Mouse (Mus musculus): ENCODE measurements around the gene Dock9.

- TF ChIP-seq CTCF (IDR thresholded peaks at IDR 0.05; ENCODE audit: extremely low read depth, insufficient read depth, low read length) (no peak), POLR2A (IDR thresholded peaks at IDR 0.05; ENCODE audit: extremely low read depth, insufficient read depth, low read length) (no peak)
Observed at GRCm38 (mm10) chr14:121806791-121807190, 9.2 kb upstream of the Dock9 start.

Data from cortical plate, adult 2 months (tissue).